Mouse (Mus musculus): ENCODE measurements around the gene Fam57b. TPM values are rescaled to one million over a fixed set of nuclear protein-coding genes. Genes with fewer than 3 reads are reported as not detected.
A peak's percentile ranks its signal among the peaks of the same experiment; 100 is the strongest.
"Not testable (repeated sequence)": the region's sequence is repeated elsewhere in the genome, so short reads cannot be mapped to it uniquely, and the experiment has no call there.

Fam57b gene
- polyA plus RNA-seq, 1 experiment from 2014 or later = 2.5 TPM

GRCm38 (mm10) chr7:126773351-126773750 lies 24.1 kb upstream of the Fam57b start:
- Histone ChIP-seq H3K27me3 (ENCODE audit: control insufficient read depth, insufficient read depth, low read length) (no peaks in the 10 kb centered on the region), H3K4me3 (ENCODE audit: low read depth, low read length) (no peak overlapping the region), H3K27ac (replicated peaks; ENCODE audit: low read depth, low read length) (no peak overlapping the region), H3K4me2 (ENCODE audit: low read depth, low read length) (no peak overlapping the region), H3K36me3 (replicated peaks; ENCODE audit: control insufficient read depth, insufficient read depth, low read depth, low read length) (0 out of 2 replicates have a peak, but pooled peaks cover 3% of the 10 kb centered on the region), H3K9ac (replicated peaks; ENCODE audit: low read length) (no peak overlapping the region), H3K9me3 (replicated peaks; ENCODE audit: control insufficient read depth, low read length) (no peaks in the 10 kb centered on the region), H3K4me1 (ENCODE audit: control insufficient read depth, insufficient read depth, low read length) (peaks cover 4% of the 10 kb centered on the region)
- WGBS = 85% methylated on average over 2 of the region's 2 CpGs
- ATAC-seq (replicated peaks; ENCODE audit: insufficient number of reproducible peaks, low FRiP score, low TSS enrichment, low read depth) = no peak
- DNase-seq (ENCODE audit: low spot score) = no peak

GRCm38 (mm10) chr7:126774463-126774862 lies 23.0 kb upstream of the Fam57b start:
- DNase-seq (ENCODE audit: low spot score) (no peak), ATAC-seq (replicated peaks; ENCODE audit: insufficient number of reproducible peaks, low FRiP score, low TSS enrichment, low read depth) (no peak)
- H3K27ac ChIP-seq (replicated peaks; ENCODE audit: low read depth, low read length) = no peak overlapping the region
- 0 out of 2 replicates have a peak, but pooled peaks cover 3% of the 10 kb centered on the region for H3K36me3 ChIP-seq (replicated peaks; ENCODE audit: control insufficient read depth, insufficient read depth, low read depth, low read length)
- peaks cover 4% of the 10 kb centered on the region for H3K4me1 ChIP-seq (ENCODE audit: control insufficient read depth, insufficient read depth, low read length)
- no peaks in the 10 kb centered on the region for H3K27me3 ChIP-seq (ENCODE audit: control insufficient read depth, insufficient read depth, low read length)
- WGBS = 76% methylated on average over 2 of the region's 2 CpGs
- H3K4me2 ChIP-seq (ENCODE audit: low read depth, low read length) = no peak overlapping the region
- no peak overlapping the region for H3K4me3 ChIP-seq (ENCODE audit: low read depth, low read length)
- H3K9ac ChIP-seq (replicated peaks; ENCODE audit: low read length) = no peak overlapping the region
- H3K9me3 ChIP-seq (replicated peaks; ENCODE audit: control insufficient read depth, low read length) = no peaks in the 10 kb centered on the region

- Histone ChIP-seq H3K27ac (replicated peaks; ENCODE audit: low read depth, low read length) (no peak overlapping the region), H3K27me3 (ENCODE audit: control insufficient read depth, insufficient read depth, low read length) (no peaks in the 10 kb centered on the region), H3K4me3 (ENCODE audit: low read depth, low read length) (no peak overlapping the region), H3K4me1 (ENCODE audit: control insufficient read depth, insufficient read depth, low read length) (peaks cover 4% of the 10 kb centered on the region), H3K4me2 (ENCODE audit: low read depth, low read length) (no peak overlapping the region), H3K36me3 (replicated peaks; ENCODE audit: control insufficient read depth, insufficient read depth, low read depth, low read length) (0 out of 2 replicates have a peak, but pooled peaks cover 3% of the 10 kb centered on the region), H3K9ac (replicated peaks; ENCODE audit: low read length) (no peak overlapping the region), H3K9me3 (replicated peaks; ENCODE audit: control insufficient read depth, low read length) (no peaks in the 10 kb centered on the region)
- no peak for DNase-seq (ENCODE audit: low spot score)
- 82% methylated on average over 10 of the region's 10 CpGs for WGBS
- no peak for ATAC-seq (replicated peaks; ENCODE audit: insufficient number of reproducible peaks, low FRiP score, low TSS enrichment, low read depth)
Measured at GRCm38 (mm10) chr7:126775185-126775977, 22.1 kb upstream of the Fam57b start.

- H3K27ac ChIP-seq (replicated peaks; ENCODE audit: low read depth, low read length) = peak overlapping the region; percentile 78; the same call in 1 of the 2 replicates
- WGBS = 62% methylated on average over 3 of the region's 3 CpGs
- H3K4me1 ChIP-seq (ENCODE audit: control insufficient read depth, insufficient read depth, low read length) = peaks cover 4% of the 10 kb centered on the region
- no peak for DNase-seq (ENCODE audit: low spot score)
- ATAC-seq (replicated peaks; ENCODE audit: insufficient number of reproducible peaks, low FRiP score, low TSS enrichment, low read depth) = no peak
- H3K27me3 ChIP-seq (ENCODE audit: control insufficient read depth, insufficient read depth, low read length) = no peaks in the 10 kb centered on the region
- H3K9me3 ChIP-seq (replicated peaks; ENCODE audit: control insufficient read depth, low read length) = no peaks in the 10 kb centered on the region
- no peak overlapping the region for H3K9ac ChIP-seq (replicated peaks; ENCODE audit: low read length)
- 0 out of 2 replicates have a peak, but pooled peaks cover 3% of the 10 kb centered on the region for H3K36me3 ChIP-seq (replicated peaks; ENCODE audit: control insufficient read depth, insufficient read depth, low read depth, low read length)
- H3K4me2 ChIP-seq (ENCODE audit: low read depth, low read length) = peak overlapping the region; percentile 90; the same call in 1 of the 2 replicates
- H3K4me3 ChIP-seq (ENCODE audit: low read depth, low read length) = no peak overlapping the region
Measured at GRCm38 (mm10) chr7:126775978-126776234, 21.6 kb upstream of the Fam57b start.

- Histone ChIP-seq H3K9ac (replicated peaks; ENCODE audit: low read length) (peak within 1 kb of the TSS; percentile 75), H3K4me1 (ENCODE audit: control insufficient read depth, insufficient read depth, low read length) (peaks cover 7% of the 10 kb centered on the region), H3K4me3 (ENCODE audit: low read depth, low read length) (peak within 1 kb of the TSS; percentile 67), H3K36me3 (replicated peaks; ENCODE audit: control insufficient read depth, insufficient read depth, low read depth, low read length) (no peaks in the 10 kb centered on the region), H3K9me3 (replicated peaks; ENCODE audit: control insufficient read depth, low read length) (no peaks in the 10 kb centered on the region), H3K27me3 (ENCODE audit: control insufficient read depth, insufficient read depth, low read length) (no peaks in the 10 kb centered on the region), H3K4me2 (ENCODE audit: low read depth, low read length) (peak within 1 kb of the TSS; percentile 90), H3K27ac (replicated peaks; ENCODE audit: low read depth, low read length) (peak within 1 kb of the TSS; percentile 78)
- DNase-seq (ENCODE audit: low spot score) (peak; percentile 94), ATAC-seq (replicated peaks; ENCODE audit: insufficient number of reproducible peaks, low FRiP score, low TSS enrichment, low read depth) (peak; percentile 76)
- WGBS = under 1% methylated on average over 35 of the region's 37 CpGs
Measured at GRCm38 (mm10) chr7:126776598-126777057, 20.8 kb upstream of the Fam57b start, which contains the start of gene Ypel3. Gene Ypel3, plus strand, starts transcription at chr7:126776955.

GRCm38 (mm10) chr7:126777476-126777875 lies 20.0 kb upstream of the Fam57b start:
- Histone ChIP-seq H3K27me3 (ENCODE audit: control insufficient read depth, insufficient read depth, low read length) (no peaks in the 10 kb centered on the region), H3K4me3 (ENCODE audit: low read depth, low read length) (peak overlapping the region; percentile 67), H3K4me2 (ENCODE audit: low read depth, low read length) (peak overlapping the region; percentile 90), H3K9me3 (replicated peaks; ENCODE audit: control insufficient read depth, low read length) (no peaks in the 10 kb centered on the region), H3K36me3 (replicated peaks; ENCODE audit: control insufficient read depth, insufficient read depth, low read depth, low read length) (no peaks in the 10 kb centered on the region), H3K9ac (replicated peaks; ENCODE audit: low read length) (peak overlapping the region; percentile 75), H3K4me1 (ENCODE audit: control insufficient read depth, insufficient read depth, low read length) (peaks cover 7% of the 10 kb centered on the region), H3K27ac (replicated peaks; ENCODE audit: low read depth, low read length) (no peak overlapping the region)
- 44% methylated on average over 10 of the region's 10 CpGs for WGBS
- no peak for DNase-seq (ENCODE audit: low spot score)
- ATAC-seq (replicated peaks; ENCODE audit: insufficient number of reproducible peaks, low FRiP score, low TSS enrichment, low read depth) = no peak

GRCm38 (mm10) chr7:126778147-126778546 lies 19.3 kb upstream of the Fam57b start:
- Histone ChIP-seq H3K4me2 (ENCODE audit: low read depth, low read length) (no peak overlapping the region; the same call in 1 of the 2 replicates), H3K4me1 (ENCODE audit: control insufficient read depth, insufficient read depth, low read length) (peaks cover 7% of the 10 kb centered on the region), H3K9me3 (replicated peaks; ENCODE audit: control insufficient read depth, low read length) (no peaks in the 10 kb centered on the region), H3K27ac (replicated peaks; ENCODE audit: low read depth, low read length) (no peak overlapping the region), H3K9ac (replicated peaks; ENCODE audit: low read length) (no peak overlapping the region), H3K36me3 (replicated peaks; ENCODE audit: control insufficient read depth, insufficient read depth, low read depth, low read length) (no peaks in the 10 kb centered on the region), H3K27me3 (ENCODE audit: control insufficient read depth, insufficient read depth, low read length) (no peaks in the 10 kb centered on the region), H3K4me3 (ENCODE audit: low read depth, low read length) (no peak overlapping the region)
- ATAC-seq (replicated peaks; ENCODE audit: insufficient number of reproducible peaks, low FRiP score, low TSS enrichment, low read depth) = no peak
- WGBS = 69% methylated on average over 3 of the region's 3 CpGs
- no peak for DNase-seq (ENCODE audit: low spot score)

GRCm38 (mm10) chr7:126779101-126779500 lies 18.4 kb upstream of the Fam57b start:
- H3K4me1 ChIP-seq (ENCODE audit: control insufficient read depth, insufficient read depth, low read length); DNase-seq (ENCODE audit: low spot score): not testable (repeated sequence)
- WGBS = 88% methylated on average over 7 of the region's 7 CpGs

More at GRCm38 (mm10) chr7:126779101-126779500, 18.4 kb upstream of the Fam57b start:
- not testable (repeated sequence) for H3K27ac ChIP-seq (replicated peaks; ENCODE audit: low read depth, low read length); H3K9me3 ChIP-seq (replicated peaks; ENCODE audit: control insufficient read depth, low read length); H3K9ac ChIP-seq (replicated peaks; ENCODE audit: low read length); ATAC-seq (replicated peaks; ENCODE audit: insufficient number of reproducible peaks, low FRiP score, low TSS enrichment, low read depth); H3K36me3 ChIP-seq (replicated peaks; ENCODE audit: control insufficient read depth, insufficient read depth, low read depth, low read length); H3K4me3 ChIP-seq (ENCODE audit: low read depth, low read length); H3K27me3 ChIP-seq (ENCODE audit: control insufficient read depth, insufficient read depth, low read length); H3K4me2 ChIP-seq (ENCODE audit: low read depth, low read length)
